Mouse (Mus musculus): ENCODE data around the gene Slc9a3r2. TPM values are rescaled to one million over a fixed set of nuclear protein-coding genes. Genes with fewer than 3 reads are reported as not detected.

The Slc9a3r2 gene
- polyA plus RNA-seq, 1 experiment from 2014 or later: 58.9 TPM

- WGBS: 77% methylated on average over 5 of the region's 5 CpGs
- Histone ChIP-seq H3K9me3 (no peaks in the 10 kb centered on the region), H3K36me3 (peaks cover 47% of the 10 kb centered on the region), H3K4me1 (replicated peaks) (peaks cover 37% of the 10 kb centered on the region), H3K27me3 (no peaks in the 10 kb centered on the region), H3K27ac (no peak overlapping the region), H3K9ac (replicated peaks) (no peak overlapping the region), H3K4me3 (replicated peaks) (no peak overlapping the region), H3K4me2 (no peak overlapping the region)
- ATAC-seq (ENCODE audit: insufficient number of reproducible peaks, insufficient read depth, low FRiP score, low TSS enrichment, low read depth): no peak
Observed at GRCm38 (mm10) chr17:24636781-24637481, 13.2 kb downstream of the Slc9a3r2 start.

DNA sequence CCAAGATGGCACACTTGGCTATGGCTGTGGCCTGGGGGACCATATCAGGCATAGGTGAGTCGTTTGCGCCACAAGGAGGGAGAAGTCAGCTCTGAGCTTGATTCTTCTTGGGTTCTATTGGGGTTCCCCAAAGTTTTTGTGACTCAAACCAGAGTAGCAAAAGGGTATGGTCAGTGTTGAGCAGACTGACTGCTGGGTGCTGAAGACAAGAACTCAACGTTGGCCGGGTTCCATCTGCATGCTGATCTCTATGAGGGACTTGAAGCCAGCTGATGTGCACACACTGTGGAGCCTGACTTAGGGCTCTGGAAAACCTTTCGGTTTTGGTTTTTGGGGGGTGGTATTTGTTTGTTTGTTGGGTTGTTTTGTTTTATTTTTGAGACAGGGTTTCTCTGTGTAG, 14.4 kb downstream of the Slc9a3r2 start:
- no peak overlapping the region for H3K4me2 ChIP-seq
- 94% methylated on average over 5 of the region's 5 CpGs for WGBS
- ATAC-seq (ENCODE audit: insufficient number of reproducible peaks, insufficient read depth, low FRiP score, low TSS enrichment, low read depth): no peak
- H3K9ac ChIP-seq (replicated peaks): no peak overlapping the region
- H3K27me3 ChIP-seq: no peaks in the 10 kb centered on the region
- peaks cover 39% of the 10 kb centered on the region for H3K36me3 ChIP-seq
- no peaks in the 10 kb centered on the region for H3K9me3 ChIP-seq
- H3K4me3 ChIP-seq (replicated peaks): no peak overlapping the region
- H3K4me1 ChIP-seq (replicated peaks): peaks cover 42% of the 10 kb centered on the region
- H3K27ac ChIP-seq: no peak overlapping the region

DNA sequence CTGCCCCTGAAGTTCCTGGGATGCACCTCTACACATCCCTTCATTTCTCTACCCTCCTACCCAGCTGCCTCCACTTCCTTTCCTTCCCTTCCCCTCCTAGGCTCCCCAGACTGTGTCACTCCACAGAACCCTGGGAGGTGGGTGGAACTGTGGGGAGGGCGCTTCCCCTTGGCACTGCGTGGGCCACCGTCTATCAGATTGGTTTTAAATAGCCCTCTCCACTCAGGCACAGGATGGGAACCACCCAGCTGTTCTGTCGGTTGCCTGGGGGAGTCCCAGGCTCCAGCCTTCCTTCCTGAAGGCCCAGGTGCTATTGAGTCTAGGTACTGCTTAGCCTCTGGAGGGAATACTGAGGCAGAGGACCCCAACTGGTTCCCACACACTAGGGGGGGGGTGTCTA, 15.1 kb downstream of the Slc9a3r2 start:
- H3K4me1 ChIP-seq (replicated peaks): peaks cover 36% of the 10 kb centered on the region
- H3K27ac ChIP-seq: no peak overlapping the region
- no peak overlapping the region for H3K4me3 ChIP-seq (replicated peaks)
- no peak overlapping the region for H3K9ac ChIP-seq (replicated peaks)
- no peaks in the 10 kb centered on the region for H3K27me3 ChIP-seq
- H3K36me3 ChIP-seq: peaks cover 39% of the 10 kb centered on the region
- 85% methylated on average over 4 of the region's 4 CpGs for WGBS
- ATAC-seq (ENCODE audit: insufficient number of reproducible peaks, insufficient read depth, low FRiP score, low TSS enrichment, low read depth): no peak
- no peak overlapping the region for H3K4me2 ChIP-seq
- no peaks in the 10 kb centered on the region for H3K9me3 ChIP-seq

DNA sequence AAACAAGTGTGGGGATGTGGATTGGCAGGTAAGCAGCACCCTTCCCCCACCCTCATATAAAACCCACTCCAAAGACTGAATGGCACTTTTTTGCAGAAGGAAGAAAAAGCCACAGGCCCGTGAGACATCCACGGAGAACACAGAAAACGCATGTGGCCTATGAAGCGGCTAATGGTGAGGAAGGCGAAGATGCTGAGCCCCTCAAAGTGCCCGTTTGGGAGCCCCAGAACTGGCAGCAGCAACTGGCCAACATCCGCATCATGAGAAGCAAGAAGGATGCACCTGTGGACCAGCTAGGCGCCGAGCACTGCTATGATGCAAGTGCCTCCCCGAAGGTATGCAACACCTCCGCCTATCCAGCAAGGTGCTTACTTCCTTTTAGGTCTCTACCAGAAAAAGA, 16.3 kb downstream of the Slc9a3r2 start:
- H3K36me3 ChIP-seq: peaks cover 47% of the 10 kb centered on the region
- no peak overlapping the region for H3K27ac ChIP-seq
- H3K4me3 ChIP-seq (replicated peaks): peak overlapping the region; percentile 60; the same call in 1 of the 2 replicates
- no peak overlapping the region for H3K9ac ChIP-seq (replicated peaks)
- H3K4me1 ChIP-seq (replicated peaks): peaks cover 24% of the 10 kb centered on the region
- H3K27me3 ChIP-seq: no peaks in the 10 kb centered on the region
- no peaks in the 10 kb centered on the region for H3K9me3 ChIP-seq
- no peak for ATAC-seq (ENCODE audit: insufficient number of reproducible peaks, insufficient read depth, low FRiP score, low TSS enrichment, low read depth)
- H3K4me2 ChIP-seq: no peak overlapping the region
- 92% methylated on average over 11 of the region's 11 CpGs for WGBS

DNA sequence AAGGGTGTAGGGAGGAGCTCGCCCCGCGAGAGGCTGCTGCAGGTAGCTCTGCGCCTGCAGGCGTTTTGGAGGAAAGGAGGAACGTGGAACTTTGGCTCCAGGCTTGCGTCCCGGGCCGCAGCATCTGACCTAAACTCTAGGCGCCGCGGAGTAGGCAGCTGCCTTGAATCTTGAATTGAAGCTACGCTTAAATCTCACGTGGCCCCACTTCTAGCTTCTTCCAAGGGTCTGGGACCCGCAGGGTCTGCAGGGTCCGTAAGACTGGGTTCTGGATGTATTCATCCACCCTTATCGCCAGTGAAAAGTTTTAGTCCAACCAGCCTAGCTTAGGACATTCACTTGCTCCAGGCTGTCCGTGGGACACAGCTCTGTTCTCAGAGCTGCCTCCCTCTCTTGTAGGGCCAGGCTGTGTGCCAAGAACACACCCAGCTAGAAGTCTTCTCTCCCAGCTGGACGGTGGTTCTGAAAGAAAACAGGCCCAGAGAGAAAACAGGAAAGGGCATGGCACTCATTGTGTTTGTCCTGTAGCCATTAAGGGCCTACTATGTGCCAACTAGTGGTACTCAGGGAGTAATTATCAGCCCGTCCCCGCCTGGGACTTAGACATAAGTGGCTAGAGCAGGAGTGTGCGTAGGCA, 17.2 kb downstream of the Slc9a3r2 start:
- peak overlapping the region; percentile 93 for H3K27ac ChIP-seq
- 15% methylated on average over 22 of the region's 22 CpGs for WGBS
- H3K36me3 ChIP-seq: peaks cover 47% of the 10 kb centered on the region
- peak overlapping the region; percentile 88 for H3K4me2 ChIP-seq
- peak; percentile 36 for ATAC-seq (ENCODE audit: insufficient number of reproducible peaks, insufficient read depth, low FRiP score, low TSS enrichment, low read depth)
- peak overlapping the region; percentile 83 for H3K9ac ChIP-seq (replicated peaks)
- no peaks in the 10 kb centered on the region for H3K27me3 ChIP-seq
- no peaks in the 10 kb centered on the region for H3K9me3 ChIP-seq
- H3K4me1 ChIP-seq (replicated peaks): peaks cover 16% of the 10 kb centered on the region
- peak overlapping the region; percentile 60 for H3K4me3 ChIP-seq (replicated peaks)

GRCm38 (mm10) chr17:24632167-24632812, 17.8 kb downstream of the Slc9a3r2 start, which contains the start of the genes Tsc2 and Nthl1:
Tsc2 (minus strand) TSS chr17:24632630.
Nthl1 (plus strand) TSS chr17:24632680.
- WGBS: 2% methylated on average over 51 of the region's 51 CpGs
- peaks cover 16% of the 10 kb centered on the region for H3K4me1 ChIP-seq (replicated peaks)

DNA sequence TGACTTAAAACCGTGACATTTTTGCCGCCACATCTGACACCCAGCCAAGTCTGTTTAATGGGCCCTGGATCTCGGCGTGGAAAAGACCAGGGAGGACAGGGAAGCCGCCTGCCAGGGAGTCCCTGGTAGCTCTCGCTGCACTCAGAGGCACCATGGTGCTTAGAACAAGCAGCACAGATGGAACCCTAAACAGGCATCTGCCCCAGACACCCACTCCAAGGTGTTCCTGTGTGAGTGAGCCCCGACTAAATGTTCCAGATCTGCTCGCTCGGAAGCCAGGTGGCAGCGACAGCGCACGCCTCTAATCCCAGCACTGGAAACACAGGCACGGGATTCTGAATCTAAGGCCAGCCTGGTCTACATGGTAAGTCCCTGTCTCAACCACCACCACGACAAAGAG, 20.1 kb downstream of the Slc9a3r2 start:
- no peak for ATAC-seq (ENCODE audit: insufficient number of reproducible peaks, insufficient read depth, low FRiP score, low TSS enrichment, low read depth)
- 85% methylated on average over 14 of the region's 14 CpGs for WGBS

More at GRCm38 (mm10) chr17:24632167-24632812, 17.8 kb downstream of the Slc9a3r2 start, which contains the start of the genes Tsc2 and Nthl1:
- H3K27ac ChIP-seq: peak within 1 kb of the TSS; percentile 93
- H3K4me3 ChIP-seq (replicated peaks): peak within 1 kb of the TSS; percentile 60
- no peaks in the 10 kb centered on the region for H3K27me3 ChIP-seq
- H3K9ac ChIP-seq (replicated peaks): peak within 1 kb of the TSS; percentile 83
- H3K4me2 ChIP-seq: peak within 1 kb of the TSS; percentile 88
- H3K36me3 ChIP-seq: peaks cover 49% of the 10 kb centered on the region
- no peaks in the 10 kb centered on the region for H3K9me3 ChIP-seq
- ATAC-seq (ENCODE audit: insufficient number of reproducible peaks, insufficient read depth, low FRiP score, low TSS enrichment, low read depth): peak; percentile 83

GRCm38 (mm10) chr17:24628646-24629045, 21.5 kb downstream of the Slc9a3r2 start:
- WGBS: 36% methylated on average over 5 of the region's 5 CpGs

More for the DNA sequence above, 20.1 kb downstream of the Slc9a3r2 start:
- Histone ChIP-seq H3K4me2 (no peak overlapping the region), H3K9me3 (no peaks in the 10 kb centered on the region), H3K4me3 (replicated peaks) (no peak overlapping the region), H3K27ac (no peak overlapping the region), H3K4me1 (replicated peaks) (peaks cover 16% of the 10 kb centered on the region), H3K36me3 (peaks cover 57% of the 10 kb centered on the region), H3K27me3 (no peaks in the 10 kb centered on the region), H3K9ac (replicated peaks) (no peak overlapping the region)

GRCm38 (mm10) chr17:24625472-24625871, 24.7 kb downstream of the Slc9a3r2 start:
- peaks cover 99% of the 10 kb centered on the region for H3K36me3 ChIP-seq
- H3K4me3 ChIP-seq (replicated peaks): no peak overlapping the region
- H3K9me3 ChIP-seq: no peaks in the 10 kb centered on the region
- H3K27ac ChIP-seq: no peak overlapping the region
- H3K4me2 ChIP-seq: no peak overlapping the region
- no peaks in the 10 kb centered on the region for H3K4me1 ChIP-seq (replicated peaks)
- no peaks in the 10 kb centered on the region for H3K27me3 ChIP-seq
- no peak for ATAC-seq (ENCODE audit: insufficient number of reproducible peaks, insufficient read depth, low FRiP score, low TSS enrichment, low read depth)
- 93% methylated on average over 8 of the region's 8 CpGs for WGBS
- no peak overlapping the region for H3K9ac ChIP-seq (replicated peaks)

More at GRCm38 (mm10) chr17:24628646-24629045, 21.5 kb downstream of the Slc9a3r2 start:
- Histone ChIP-seq H3K27me3 (no peaks in the 10 kb centered on the region), H3K9ac (replicated peaks) (no peak overlapping the region), H3K36me3 (peaks cover 72% of the 10 kb centered on the region), H3K9me3 (no peaks in the 10 kb centered on the region), H3K4me1 (replicated peaks) (peaks cover 15% of the 10 kb centered on the region), H3K4me2 (no peak overlapping the region), H3K27ac (no peak overlapping the region), H3K4me3 (replicated peaks) (no peak overlapping the region)
- no peak for ATAC-seq (ENCODE audit: insufficient number of reproducible peaks, insufficient read depth, low FRiP score, low TSS enrichment, low read depth)

DNA sequence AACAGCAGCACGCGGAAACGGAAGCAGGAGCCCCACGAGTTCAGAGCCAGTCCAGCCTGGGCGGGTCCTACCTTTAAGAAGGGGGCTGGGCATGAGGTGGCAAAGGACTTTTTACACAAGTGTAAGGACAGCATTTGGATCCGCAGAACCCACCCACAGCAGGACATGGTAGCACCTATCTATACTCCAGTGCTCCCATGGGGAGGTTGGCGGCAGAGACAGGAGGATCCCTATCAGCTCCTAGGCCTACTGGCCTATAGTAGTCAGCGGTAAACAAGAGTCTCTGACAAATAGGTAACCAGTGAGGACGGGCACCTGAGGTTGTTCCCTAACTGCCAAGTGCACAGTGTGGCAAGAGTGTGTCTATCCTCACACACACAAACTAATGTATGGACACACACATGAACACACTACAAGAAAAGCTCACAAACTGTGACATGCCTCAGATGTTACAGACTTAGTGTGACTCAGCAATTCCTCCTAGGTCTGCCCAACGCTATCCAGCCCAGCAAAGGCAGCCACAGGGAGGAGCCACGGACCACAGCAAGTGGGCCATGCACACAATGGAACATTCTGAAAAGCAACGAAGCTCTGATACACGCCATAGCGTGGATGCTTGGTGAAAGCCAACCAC, 32.4 kb downstream of the Slc9a3r2 start:
- H3K4me2 ChIP-seq: no peak overlapping the region
- H3K27me3 ChIP-seq: no peaks in the 10 kb centered on the region
- no peak overlapping the region for H3K4me3 ChIP-seq (replicated peaks)
- WGBS: 83% methylated on average over 14 of the region's 14 CpGs
- H3K27ac ChIP-seq: no peak overlapping the region
- H3K9me3 ChIP-seq: no peaks in the 10 kb centered on the region
- ATAC-seq (ENCODE audit: insufficient number of reproducible peaks, insufficient read depth, low FRiP score, low TSS enrichment, low read depth): no peak
- peaks cover 94% of the 10 kb centered on the region for H3K36me3 ChIP-seq
- no peaks in the 10 kb centered on the region for H3K4me1 ChIP-seq (replicated peaks)
- no peak overlapping the region for H3K9ac ChIP-seq (replicated peaks)

GRCm38 (mm10) chr17:24610711-24611110, 39.4 kb downstream of the Slc9a3r2 start:
- H3K9ac ChIP-seq (replicated peaks): no peak overlapping the region
- WGBS: 84% methylated on average over 2 of the region's 2 CpGs
- no peak for ATAC-seq (ENCODE audit: insufficient number of reproducible peaks, insufficient read depth, low FRiP score, low TSS enrichment, low read depth)
- H3K27ac ChIP-seq: no peak overlapping the region
- no peaks in the 10 kb centered on the region for H3K9me3 ChIP-seq
- no peaks in the 10 kb centered on the region for H3K4me1 ChIP-seq (replicated peaks)
- H3K4me3 ChIP-seq (replicated peaks): no peak overlapping the region
- no peak overlapping the region for H3K4me2 ChIP-seq
- no peaks in the 10 kb centered on the region for H3K27me3 ChIP-seq
- H3K36me3 ChIP-seq: peaks cover 80% of the 10 kb centered on the region

Measured in limb, embryonic 12.5 days (tissue).